Mouse (Mus musculus): Measurements from ENCODE around the gene Slc9a9.

GRCm38 (mm10) chr9:94803073-94803472, 133.4 kb downstream of the Slc9a9 start:
- no peak for TF ChIP-seq CTCF (IDR thresholded peaks at IDR 0.05; ENCODE audit: low read depth)
- TF ChIP-seq EP300 (IDR thresholded peaks at IDR 0.05; ENCODE audit: low read depth): no peak
